Mouse (Mus musculus): ENCODE data around the gene Vmn1r233.

DNA sequence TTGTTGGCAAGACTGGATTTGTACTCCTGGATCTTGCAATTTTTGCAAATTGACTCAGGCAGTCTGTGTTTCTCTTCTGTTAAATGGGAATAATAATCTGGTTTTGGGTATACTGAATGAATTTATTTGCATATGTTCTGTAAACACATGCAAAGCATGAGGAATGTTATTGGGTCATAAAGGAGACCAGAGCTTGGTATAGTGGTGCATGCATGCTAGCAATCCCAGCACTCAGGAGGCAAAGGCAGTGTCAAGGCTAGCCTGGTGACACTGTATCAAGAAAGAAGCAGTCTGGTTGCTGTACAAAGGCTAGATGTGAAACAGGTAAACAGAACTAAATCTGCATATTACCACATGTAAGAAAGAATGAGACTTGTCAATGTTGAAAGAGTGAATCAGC lies 49.6 kb downstream of the Vmn1r233 start:
- TF ChIP-seq CTCF (IDR thresholded peaks at IDR 0.05; ENCODE audit: control insufficient read depth, insufficient read depth, insufficient read length) (no peak), MAX (IDR thresholded peaks at IDR 0.05) (no peak)

Data from C2C12 (cell line).